ENCODE assay signal across 21 mouse cellular contexts in the genomic region with DNA sequence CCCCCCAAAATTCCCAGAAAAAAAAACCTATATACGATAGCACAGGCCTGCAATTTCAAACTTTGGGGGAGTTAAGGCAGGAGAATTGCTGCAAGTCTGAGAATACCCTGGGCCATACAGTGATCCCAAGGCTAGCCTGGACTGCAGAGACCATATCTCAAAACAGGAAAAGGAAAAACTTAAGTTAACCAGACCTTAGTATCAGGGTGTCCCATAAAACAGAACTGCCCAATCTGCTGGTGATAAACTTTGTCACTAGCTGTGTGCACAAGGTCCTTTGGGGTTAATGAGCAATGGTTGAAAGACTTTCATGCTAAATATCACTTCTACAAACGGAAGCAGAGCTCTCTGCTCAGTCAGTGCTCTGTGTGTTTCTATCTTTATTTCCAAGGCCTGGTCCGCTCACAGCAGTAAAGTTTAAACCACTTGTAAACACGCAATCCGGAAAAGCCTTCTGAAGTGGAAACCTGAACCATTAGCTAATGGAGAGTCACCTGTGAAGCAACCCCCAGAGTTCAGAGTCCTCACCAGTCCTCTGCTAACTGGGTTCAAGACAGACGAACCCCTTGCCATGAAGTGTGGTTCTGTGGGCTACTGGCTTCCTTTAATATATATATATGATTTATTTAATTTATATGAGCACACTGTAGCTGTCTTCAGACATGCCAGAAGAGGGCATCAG. TPM values are rescaled to one million over a fixed set of nuclear protein-coding genes. Genes with fewer than 3 reads are reported as not detected.
"Had no signal": no experiment of that assay in that cellular context is flagged by ENCODE, and none has a peak within 500 bp of the region (broad histone marks: within the 10 kb centered on the region; RNA-seq: fewer than 3 reads in every experiment).

No protein-coding gene starts in this region.

- H3K4me3 ChIP-seq: hindbrain, embryonic 15.5 days; left cerebral cortex, adult 2 months; megakaryocyte, embryonic 14.5 days; midbrain, embryonic 10.5 days; midbrain, embryonic 13.5 days; myocyte; neural tube, embryonic 13.5 days; stomach, embryonic 15.5 days had no signal

- H3K9me3 ChIP-seq: hindbrain, embryonic 15.5 days; midbrain, embryonic 13.5 days; neural tube, embryonic 13.5 days; stomach, embryonic 15.5 days had no signal

- H3K36me3 ChIP-seq: hindbrain, embryonic 15.5 days; midbrain, embryonic 10.5 days; midbrain, embryonic 13.5 days; neural tube, embryonic 13.5 days; stomach, embryonic 15.5 days had no signal

- H3K9ac ChIP-seq: hindbrain, embryonic 15.5 days; lung, embryonic 14.5 days; midbrain, embryonic 13.5 days; neural tube, embryonic 13.5 days; stomach, embryonic 15.5 days had no signal

- H3K27ac ChIP-seq: hindbrain, embryonic 15.5 days; left cerebral cortex, adult 2 months; midbrain, embryonic 10.5 days; midbrain, embryonic 13.5 days; neural tube, embryonic 13.5 days; stomach, embryonic 15.5 days had no signal

- H3K4me1 ChIP-seq: hindbrain, embryonic 15.5 days; midbrain, embryonic 10.5 days; midbrain, embryonic 13.5 days; neural tube, embryonic 13.5 days; stomach, embryonic 15.5 days had no signal

- DNase-seq: kidney, adult 11 months; kidney, adult 9 months; kidney, postnatal 14 days; kidney, postnatal 4 days; layer of hippocampus, adult 9-11 months; layer of hippocampus, postnatal 36 days; lung, embryonic 14.5 days; lung, postnatal 36 days; right cerebral cortex, postnatal 4 days; thymus, postnatal 25 days had no signal

- H3K27me3 ChIP-seq: stomach, embryonic 15.5 days had no signal

- H3K4me2 ChIP-seq: hindbrain, embryonic 15.5 days; lung, embryonic 14.5 days; midbrain, embryonic 13.5 days; neural tube, embryonic 13.5 days; stomach, embryonic 15.5 days had no signal

- ATAC-seq: lung, postnatal 0 days; midbrain, embryonic 13.5 days; midbrain, embryonic 16.5 days had no signal

RNA-seq across cellular contexts. Expression of gene Ctcfl, which starts 10.7 kb away (rescaled TPM):
- polyA plus RNA-seq: limb, embryonic 14.5 days; lung, postnatal 0 days; myocyte had no signal

RNA-seq across cellular contexts. Expression of gene Pck1, which starts 44.2 kb away (rescaled TPM):
- polyA plus RNA-seq: hindbrain, embryonic 15.5 days; lung, embryonic 14.5 days; midbrain, embryonic 10.5 days; midbrain, embryonic 13.5 days; midbrain, embryonic 16.5 days; myocyte; neural tube, embryonic 13.5 days had no signal
